Mouse (Mus musculus) layer of hippocampus, postnatal 10 days (tissue): ENCODE data around the gene Abhd8. TPM values are rescaled to one million over a fixed set of nuclear protein-coding genes. Genes with fewer than 3 reads are reported as not detected.
A peak's percentile ranks its signal among the peaks of the same experiment; 100 is the strongest.

Experiments used
- DNase-seq, 2 experiments: peaks; one replicate each; pipeline ENCODE4 v3.0.0; 2021; ENCODE audit warnings: low spot score in 2 of 2
- long read RNA-seq: library from polyadenylated mRNA; stranded (forward); transcript quantifications from one replicate; pipeline ENCODE4 v2.0.0, GENCODE M21; 2023
- total RNA-seq, 2 experiments: library from RNA; stranded (reverse); gene quantifications; 2 replicates each; pipeline ENCODE4 v1.2.3; 2021

The Abhd8 gene
- total RNA-seq: 100 to 1,000 TPM; 145 to 159 TPM
- long read RNA-seq, transcript Abhd8-201 (5 exons, 1,978 nt): major isoform, 256 of 275 reads
- long read RNA-seq, partial matches to known transcripts: 8 of 275 reads
- long read RNA-seq, other reads (novel, unspliced or antisense): 6 of 275 reads

GRCm38 (mm10) chr8:71463188-71464033 is at the start of gene Abhd8:
TSS of gene Abhd8 (minus strand) at chr8:71463655.
- DNase-seq: peak; percentile 98 to 99

GRCm38 (mm10) chr8:71511644-71512043 is 48.2 kb upstream of the Abhd8 start, which contains the start of gene Plvap:
TSS of gene Plvap (minus strand) at chr8:71511752.
- no peak for DNase-seq

GRCm38 (mm10) chr8:71509316-71509715 is 45.9 kb upstream of the Abhd8 start:
- DNase-seq: no peak

DNA sequence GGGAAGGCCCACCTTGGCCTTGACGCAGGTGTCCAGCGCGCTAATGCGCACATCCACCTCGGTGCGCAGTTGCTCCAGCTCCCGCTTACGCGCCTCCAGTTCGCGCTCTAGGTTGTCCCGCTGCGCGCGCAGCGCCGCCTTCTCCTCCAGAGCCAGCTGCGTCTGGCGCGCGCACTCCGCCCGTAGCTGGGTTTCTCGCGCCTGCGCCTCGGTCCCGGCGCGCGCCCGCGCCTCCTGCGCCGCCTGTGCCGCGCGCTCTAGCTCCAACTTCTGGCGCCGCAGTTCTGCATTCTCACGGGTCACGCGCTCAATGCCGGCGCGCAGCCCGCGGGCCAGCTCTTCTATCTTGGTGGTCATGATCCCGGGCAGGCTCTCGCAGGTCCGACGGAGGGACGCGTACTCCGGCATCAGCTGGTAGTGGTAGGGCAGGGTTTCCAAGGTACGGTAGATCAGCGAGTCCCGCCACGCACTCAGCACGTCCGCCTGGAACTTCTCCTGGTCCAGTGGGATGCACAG is 44.2 kb upstream of the Abhd8 start:
- peak; percentile 63 to 83 for DNase-seq

DNA sequence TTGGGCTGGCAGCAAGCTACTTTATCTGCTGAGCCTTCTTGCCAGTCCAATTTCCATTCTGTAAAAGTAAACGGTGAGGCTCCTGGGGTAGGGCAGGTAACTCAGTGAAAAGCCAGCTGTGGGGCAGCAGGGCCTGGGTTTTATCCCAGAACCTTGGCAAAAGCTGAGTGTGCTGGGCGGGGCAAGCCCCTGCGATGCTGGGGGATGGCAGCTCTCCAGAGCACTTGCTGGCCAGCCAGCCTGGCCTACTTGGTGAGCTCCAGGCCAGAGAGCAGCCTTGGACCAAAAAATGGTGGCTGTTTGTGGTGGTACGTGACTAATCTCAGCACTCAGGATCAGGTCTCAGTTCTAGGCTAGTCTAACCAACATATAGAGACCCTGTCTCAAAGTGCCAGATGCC is 42.5 kb upstream of the Abhd8 start:
- DNase-seq: no peak

GRCm38 (mm10) chr8:71505326-71505725 is 41.9 kb upstream of the Abhd8 start:
- no peak for DNase-seq

DNA sequence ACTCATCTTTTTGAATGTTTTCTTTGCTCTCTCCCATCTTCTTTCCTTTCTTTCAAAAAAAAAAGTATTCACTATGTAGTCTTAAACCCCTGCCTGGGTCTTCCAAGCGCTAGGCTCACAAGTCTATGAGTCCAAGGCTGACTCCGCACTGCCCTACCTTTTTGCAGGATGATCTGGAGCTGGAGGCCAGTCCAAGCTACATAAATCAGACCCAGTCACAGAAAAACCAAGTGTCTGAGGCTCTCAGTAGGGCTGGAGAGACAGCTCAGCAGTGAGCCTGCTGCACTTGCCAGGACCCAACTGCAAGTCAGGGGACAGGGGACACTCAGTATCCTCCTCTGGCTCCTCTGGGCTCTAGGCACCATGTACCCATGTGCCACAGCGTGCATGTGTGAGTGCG is 40.9 kb upstream of the Abhd8 start:
- no peak for DNase-seq

DNA sequence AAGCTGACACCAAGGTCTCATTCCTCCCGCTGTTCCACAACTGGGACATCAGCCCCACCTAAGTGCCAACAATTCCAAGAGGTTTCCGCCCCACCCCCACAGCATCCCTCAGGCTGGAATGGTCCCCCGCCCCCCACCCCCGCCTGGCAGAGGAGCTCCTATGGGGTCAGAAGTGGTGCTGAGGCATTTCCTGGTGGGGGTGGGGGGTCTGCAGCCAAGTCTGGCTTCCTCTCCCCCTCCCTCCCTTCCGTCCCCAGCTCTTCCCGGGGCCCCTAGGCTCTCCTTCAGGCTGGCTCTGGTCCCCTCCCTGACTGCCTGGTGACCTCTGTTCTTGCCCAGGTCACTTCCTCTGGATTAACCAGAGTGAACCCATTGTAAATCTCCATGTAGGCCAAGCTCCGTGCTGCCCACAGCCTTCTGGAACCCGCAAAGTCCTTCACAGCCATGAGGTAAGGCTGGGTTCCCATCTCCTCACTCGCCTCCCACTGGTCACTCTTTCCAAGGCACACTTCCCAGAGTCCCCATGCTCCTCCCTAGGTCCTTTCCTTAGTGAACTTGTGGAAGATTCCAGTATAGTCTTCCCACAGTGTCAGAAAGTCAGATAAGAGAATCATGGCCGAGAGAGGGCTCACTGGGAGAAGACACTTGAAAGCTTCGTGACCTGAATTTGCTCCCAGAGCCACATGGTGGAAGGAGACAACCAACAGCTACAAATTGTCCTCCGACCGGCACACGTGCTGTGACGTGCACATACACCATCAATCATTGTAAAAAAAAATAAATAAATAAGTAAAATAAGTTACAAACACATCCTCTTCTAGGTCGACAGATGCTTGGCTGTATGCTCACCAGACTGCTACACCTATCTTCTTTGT is 35.6 kb upstream of the Abhd8 start:
- DNase-seq: no peak

DNA sequence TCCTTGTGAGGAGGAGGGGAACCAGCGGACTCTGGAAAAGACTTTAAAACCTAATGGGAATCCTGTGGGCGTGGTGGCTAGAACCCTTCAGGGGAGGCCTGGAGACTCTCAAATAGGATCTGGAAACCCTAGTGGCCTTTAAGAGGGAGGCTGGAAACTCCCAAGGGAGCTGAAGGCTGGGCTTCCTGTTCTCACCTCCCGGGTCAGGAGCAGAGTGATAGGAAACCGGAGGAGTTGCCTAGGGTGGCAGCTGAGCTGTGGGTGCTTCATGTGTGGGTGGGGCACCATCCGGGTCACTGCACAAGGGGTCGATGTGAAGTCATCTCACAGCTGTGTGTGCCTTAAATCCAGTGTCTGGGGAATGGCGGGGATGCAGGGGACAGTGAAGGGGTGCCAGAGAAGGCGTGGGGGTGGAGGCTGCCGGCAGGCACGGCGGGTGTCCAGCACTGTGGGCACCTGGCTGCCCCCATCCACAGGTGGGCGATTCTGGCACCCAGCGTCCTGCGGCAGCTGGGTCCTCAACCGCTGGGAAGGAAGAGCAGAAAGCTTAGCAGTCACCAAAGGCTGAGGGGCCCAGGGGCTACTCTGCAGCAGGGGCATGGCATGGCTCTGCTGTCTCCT is 34.5 kb upstream of the Abhd8 start:
- no peak for DNase-seq

DNA sequence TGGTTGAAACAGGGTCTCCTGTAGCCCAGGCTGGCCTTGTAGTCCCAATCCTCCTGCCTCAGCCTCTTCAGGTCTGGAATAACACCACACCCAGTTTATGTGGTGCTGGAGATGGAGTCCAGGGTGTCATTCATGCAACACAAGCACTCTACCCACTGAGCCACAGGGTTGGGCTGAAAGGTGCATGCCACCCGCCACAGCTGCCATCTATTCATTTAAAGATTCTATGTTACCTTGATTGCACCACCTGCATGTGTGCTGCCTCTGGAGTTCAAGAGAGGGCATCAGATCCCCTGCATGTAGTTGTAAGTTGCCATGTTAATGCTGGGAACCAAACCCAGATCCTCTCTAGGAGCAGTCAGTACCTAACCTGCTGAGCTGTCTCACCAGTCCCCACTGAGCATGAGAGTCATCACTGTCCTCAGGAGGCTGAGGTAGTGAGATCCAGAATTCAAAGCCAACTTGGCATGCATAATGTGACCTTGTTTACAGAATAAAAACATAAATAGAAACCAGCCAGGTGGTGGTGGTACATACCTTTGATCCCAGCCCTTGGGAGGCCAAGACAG is 33.7 kb upstream of the Abhd8 start:
- no peak for DNase-seq

- peak; percentile 57 to 66 for DNase-seq
Measured at GRCm38 (mm10) chr8:71496481-71496880, 33.0 kb upstream of the Abhd8 start.

DNA sequence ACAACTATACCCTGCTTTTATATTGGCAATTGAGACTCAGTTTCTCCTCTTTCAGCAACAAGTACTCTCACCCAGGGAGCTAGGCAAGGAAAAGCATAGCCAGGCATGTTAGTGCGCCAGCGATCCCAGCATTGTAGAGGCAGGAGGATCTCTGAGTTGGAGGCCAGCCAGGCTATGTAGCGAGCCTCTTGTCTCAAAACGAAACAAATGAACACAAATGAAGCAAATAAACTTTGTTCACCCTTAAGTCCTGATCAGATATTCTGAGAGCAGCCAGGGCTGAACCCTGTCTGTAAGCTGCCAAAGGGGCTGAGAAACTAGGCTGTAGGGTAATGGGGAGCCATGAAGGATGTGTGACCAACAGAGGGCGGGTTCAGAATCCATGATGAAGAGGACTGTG is 32.4 kb upstream of the Abhd8 start:
- DNase-seq: no peak

DNA sequence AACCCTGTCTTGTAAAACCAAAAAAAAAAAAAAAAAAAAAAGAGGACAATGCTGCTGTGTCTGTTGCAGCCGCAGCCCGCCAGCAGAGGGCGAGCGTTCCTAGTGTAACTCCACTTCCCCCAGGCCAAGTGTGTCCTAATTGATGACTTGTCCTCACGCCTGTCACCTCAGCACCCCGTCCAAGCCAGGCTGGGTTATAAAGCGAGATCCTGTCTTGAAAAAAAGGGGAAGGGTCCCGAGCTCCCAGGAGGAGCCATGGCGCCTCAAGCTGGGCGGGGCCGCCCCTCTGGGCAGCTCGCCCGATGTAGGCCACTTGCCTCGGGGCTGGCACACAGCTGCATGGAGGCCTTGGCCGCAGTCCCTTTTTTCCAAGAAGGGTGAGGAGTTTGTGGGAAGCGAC is 31.6 kb upstream of the Abhd8 start:
- DNase-seq: peak; percentile 86 to 87

- DNase-seq: peak; percentile 80 to 87
Measured at GRCm38 (mm10) chr8:71488454-71488853, 25.0 kb upstream of the Abhd8 start.

DNA sequence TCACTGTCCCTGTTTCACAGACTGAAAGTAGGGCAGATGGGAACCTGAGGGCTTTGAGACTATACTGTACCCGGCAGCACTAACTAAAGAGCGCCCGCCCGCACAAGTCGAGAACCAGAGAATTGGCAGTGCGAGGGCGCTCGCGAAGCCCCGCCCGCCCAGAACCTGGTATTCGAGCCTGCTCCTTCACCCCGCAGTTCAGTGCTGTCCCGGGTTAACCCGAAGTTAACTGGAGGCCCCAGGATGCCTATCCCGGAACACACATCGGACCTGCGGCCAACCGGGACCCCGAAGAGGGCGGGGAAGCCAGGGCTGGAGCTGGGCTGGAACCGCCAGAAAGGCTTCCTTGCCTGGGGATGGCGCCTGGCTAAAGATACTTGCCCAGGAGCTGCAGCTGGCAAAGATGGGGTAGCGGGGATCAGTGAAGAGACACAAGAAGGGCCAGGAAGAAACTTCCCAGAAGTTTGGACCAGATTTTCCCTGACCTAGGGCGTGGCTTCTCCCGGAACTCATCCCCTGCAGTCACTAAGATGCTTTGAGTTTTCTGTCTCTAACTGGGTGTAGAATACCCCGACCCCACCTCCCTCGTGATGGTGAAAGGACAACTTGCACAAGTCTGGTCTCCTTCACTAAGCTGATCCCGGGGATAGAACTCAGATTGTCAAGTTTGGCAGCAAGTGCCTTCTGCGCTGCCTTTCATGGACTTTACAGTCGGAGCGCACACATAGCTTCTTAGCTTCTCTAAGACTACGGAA is 24.4 kb upstream of the Abhd8 start, which contains the start of gene Gtpbp3:
Gene Gtpbp3, plus strand, starts transcription at position 413 of the 755 bp plus-strand sequence.
- DNase-seq: peak; percentile 72 to 81

GRCm38 (mm10) chr8:71486136-71486529 is 22.7 kb upstream of the Abhd8 start:
- no peak for DNase-seq

- peak; percentile 80 to 84 for DNase-seq
Measured at GRCm38 (mm10) chr8:71485142-71486135, 22.0 kb upstream of the Abhd8 start, which contains the start of gene Ano8. TSS of gene Ano8 (minus strand) at chr8:71485963.

GRCm38 (mm10) chr8:71484736-71485135 is 21.3 kb upstream of the Abhd8 start:
- no peak for DNase-seq

DNA sequence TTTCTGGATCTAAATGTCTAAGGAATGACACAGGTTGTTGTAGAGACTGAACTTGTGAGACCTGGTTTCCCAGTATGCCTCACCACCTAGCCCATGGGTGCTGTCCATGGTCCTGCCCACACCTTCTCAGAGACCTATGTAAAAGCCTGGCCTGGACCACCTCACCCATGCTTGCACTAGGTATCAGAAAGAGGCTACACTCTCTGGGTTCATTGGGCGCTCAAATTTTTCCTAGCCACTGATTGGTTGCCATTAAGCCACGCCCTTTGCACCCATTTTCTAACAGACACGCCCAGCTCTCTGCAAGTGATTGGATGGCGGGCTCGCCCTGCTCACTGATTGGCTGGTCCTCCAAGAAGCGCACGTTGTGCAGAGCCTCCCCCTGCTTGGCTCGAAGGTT is 20.5 kb upstream of the Abhd8 start:
- no peak for DNase-seq
